Mouse (Mus musculus) midbrain, postnatal 0 days (tissue): ENCODE data around the gene Ift122. TPM values are rescaled to one million over a fixed set of nuclear protein-coding genes. Genes with fewer than 3 reads are reported as not detected.

Source experiments
- ATAC-seq: fragments of 200-750 bp; cut with Nextera tagmentation; 2 replicates; pipeline ENCODE4 v1.8.0; 2017; ENCODE audit warnings: moderate number of reproducible peaks, mild to moderate bottlenecking, moderate TSS enrichment, moderate library complexity; ENCODE audit not compliant: low FRiP score
- DNase-seq: peaks from one replicate; pipeline ENCODE4 v3.0.0-alpha.2; 2015; ENCODE audit warnings: low spot score
- H3K27ac ChIP-seq: fragments of 300-500 bp; sonication (generic); 2 replicates; pipeline ENCODE4 v1.5.1; 2014; ENCODE audit warnings: low read depth, mild to moderate bottlenecking, low read length, mixed read lengths
- H3K27me3 ChIP-seq: fragments of 300-500 bp; sonication (generic); 2 replicates; pipeline ENCODE4 v1.6.1; 2014; ENCODE audit warnings: low read length, control low read depth, mixed read lengths; ENCODE audit not compliant: insufficient read depth
- H3K36me3 ChIP-seq: fragments of 300-500 bp; sonication (generic); 2 replicates; pipeline ENCODE4 v1.6.1; 2014; ENCODE audit warnings: low read length, control low read depth, mixed read lengths; ENCODE audit not compliant: insufficient read depth
- H3K4me1 ChIP-seq: fragments of 300-500 bp; sonication (generic); 2 replicates; pipeline ENCODE4 v1.6.1; 2014; ENCODE audit warnings: mild to moderate bottlenecking, control low read depth, antibody characterized with exemption, low read length, mixed read lengths; ENCODE audit not compliant: insufficient read depth
- H3K4me2 ChIP-seq: fragments of 300-500 bp; sonication (generic); 2 replicates; pipeline ENCODE4 v1.6.1; 2014; ENCODE audit warnings: low read depth, mild to moderate bottlenecking, low read length, mixed read lengths; ENCODE audit not compliant: poor library complexity, severe bottlenecking
- H3K4me3 ChIP-seq: fragments of 300-500 bp; sonication (generic); 2 replicates; pipeline ENCODE4 v1.5.1; 2014; ENCODE audit warnings: low read depth, mild to moderate bottlenecking, low read length, moderate library complexity
- H3K9ac ChIP-seq: fragments of 300-500 bp; sonication (generic); replicated peaks from 2 replicates; pipeline ENCODE4 v1.6.1; 2014; ENCODE audit warnings: mild to moderate bottlenecking, low read length, moderate library complexity, mixed read lengths; ENCODE audit not compliant: poor library complexity, severe bottlenecking
- H3K9me3 ChIP-seq: fragments of 300-500 bp; sonication (generic); 2 replicates; pipeline ENCODE4 v1.6.1; 2016; ENCODE audit warnings: low read length, control low read depth
- CTCF ChIP-seq: IDR thresholded peaks from 2 replicates; pipeline ENCODE4 v1.5.1; 2016; ENCODE audit warnings: antibody characterized with exemption, mild to moderate bottlenecking
- WGBS: fragments of 180-500 bp; shearing (Covaris S2); extraction: QIAGEN DNeasy Blood & Tissue Kit; methylation state at CpG from one replicate; pipeline ENCODE4 v1.1.7; 2014; 5-methylcytosine and 5-hydroxymethylcytosine counted together
- polyA plus RNA-seq: library from polyadenylated mRNA; unstranded; fragments of >200 nt; fragmentation: Nextera tagmentation; extraction: Ambion mirVana; gene quantifications from 2 replicates; pipeline ENCODE4 v1.2.1, GENCODE M21; 2015
- total RNA-seq: library from RNA; depleted of rRNA; stranded (reverse); fragments of >200 nt; gene quantifications from 2 replicates; pipeline ENCODE4 v1.2.3, GENCODE M21; 2014

Gene Ift122
- total and polyA plus RNA-seq, 2 experiments from 2014 or later, result 24.3 to 31.7 TPM

DNA sequence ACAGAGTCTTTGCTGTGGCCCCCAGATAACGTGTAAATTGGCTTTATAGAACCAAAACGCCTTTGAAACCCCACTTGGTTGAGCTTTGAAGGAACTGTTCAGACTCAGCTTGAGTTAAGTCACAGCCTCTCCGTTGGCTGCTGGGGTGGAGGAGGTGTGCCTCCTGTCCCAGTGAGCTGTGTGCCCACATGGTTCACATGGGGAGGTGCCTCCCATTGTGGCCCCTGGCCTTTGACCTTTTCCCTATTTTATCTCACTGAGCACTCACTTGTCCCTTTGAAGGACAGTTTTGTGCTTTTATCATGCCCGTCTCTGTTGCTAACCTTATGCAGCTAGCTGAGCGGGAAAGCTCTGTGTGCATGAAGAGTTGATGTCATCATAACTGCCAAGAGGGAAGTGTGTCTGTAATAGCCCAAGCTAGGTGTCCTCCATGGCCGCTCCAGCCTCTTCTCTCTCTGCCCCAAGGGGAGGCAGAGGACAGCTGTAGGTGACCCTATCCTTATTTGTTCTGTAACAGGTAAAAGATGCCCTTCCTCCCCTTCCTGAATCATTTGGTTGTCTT lies 55.2 kb downstream of the Ift122 start:
- H3K27ac ChIP-seq, result no peak overlapping the region
- H3K9me3 ChIP-seq, result no peaks in the 10 kb centered on the region
- no peak for TF ChIP-seq CTCF
- WGBS, result 39% methylated on average over 6 of the region's 6 CpGs
- H3K27me3 ChIP-seq, result no peaks in the 10 kb centered on the region
- H3K4me3 ChIP-seq, result no peak overlapping the region
- peaks cover 37% of the 10 kb centered on the region for H3K36me3 ChIP-seq
- ATAC-seq (no peak), DNase-seq (no peak)
- no peak overlapping the region for H3K4me2 ChIP-seq
- no peaks in the 10 kb centered on the region for H3K4me1 ChIP-seq
- H3K9ac ChIP-seq, result no peak overlapping the region

DNA sequence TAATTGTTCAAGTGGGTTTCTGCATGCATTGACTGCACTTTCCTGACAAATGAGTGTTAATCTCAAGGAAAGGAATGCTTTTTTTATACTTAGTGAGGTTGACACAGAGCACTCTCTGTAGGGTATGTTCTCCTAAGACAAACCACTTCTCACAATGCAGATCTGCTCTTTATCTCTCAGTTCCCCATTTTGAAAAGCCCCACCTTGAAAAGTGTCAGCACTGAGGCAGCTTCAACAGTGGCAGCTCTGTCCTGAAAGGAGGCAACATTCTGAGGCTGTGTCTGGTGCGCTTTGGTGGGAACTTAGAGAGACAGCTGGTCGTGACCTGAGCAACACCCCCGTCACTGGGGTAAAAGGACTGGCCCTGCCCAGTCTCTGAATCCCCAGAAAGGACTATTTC lies 55.8 kb downstream of the Ift122 start:
- Histone ChIP-seq H3K9me3 (no peaks in the 10 kb centered on the region), H3K4me2 (no peak overlapping the region), H3K9ac (no peak overlapping the region), H3K4me1 (peaks cover 3% of the 10 kb centered on the region; the same call in 1 of the 2 replicates), H3K27ac (no peak overlapping the region), H3K27me3 (no peaks in the 10 kb centered on the region), H3K36me3 (peaks cover 34% of the 10 kb centered on the region), H3K4me3 (no peak overlapping the region)
- WGBS, result 74% methylated on average over 3 of the region's 3 CpGs
- no peak for DNase-seq
- ATAC-seq, result no peak
- TF ChIP-seq CTCF, result no peak

DNA sequence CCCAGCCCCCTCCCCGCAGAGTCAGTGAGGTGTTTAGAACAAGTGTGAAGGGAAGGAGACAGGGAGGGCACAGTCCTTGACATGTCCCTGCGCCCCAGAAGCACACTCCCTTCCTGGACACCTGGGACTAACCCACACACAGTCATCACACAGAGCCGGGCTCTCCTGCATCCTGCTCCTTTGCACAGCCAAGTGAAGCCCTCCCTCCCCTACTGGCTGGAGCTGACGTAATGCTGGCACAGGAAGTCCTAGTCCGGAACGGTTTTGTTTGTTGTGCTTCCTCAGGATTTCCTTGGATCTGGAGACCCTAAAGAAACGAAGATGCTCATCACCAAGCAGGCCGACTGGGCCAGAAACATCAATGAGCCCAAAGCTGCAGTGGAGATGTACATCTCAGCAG lies 56.7 kb downstream of the Ift122 start:
- Histone ChIP-seq H3K27ac (0 out of 2 replicates have a peak overlapping the region, but pooled peaks have one; percentile 26), H3K36me3 (peaks cover 32% of the 10 kb centered on the region), H3K4me2 (no peak overlapping the region), H3K9ac (no peak overlapping the region), H3K27me3 (no peaks in the 10 kb centered on the region), H3K9me3 (no peaks in the 10 kb centered on the region), H3K4me3 (no peak overlapping the region), H3K4me1 (peaks cover 4% of the 10 kb centered on the region; the same call in 1 of the 2 replicates)
- ATAC-seq (no peak), DNase-seq (no peak)
- TF ChIP-seq CTCF, result no peak
- WGBS, result 67% methylated on average over 8 of the region's 8 CpGs

DNA sequence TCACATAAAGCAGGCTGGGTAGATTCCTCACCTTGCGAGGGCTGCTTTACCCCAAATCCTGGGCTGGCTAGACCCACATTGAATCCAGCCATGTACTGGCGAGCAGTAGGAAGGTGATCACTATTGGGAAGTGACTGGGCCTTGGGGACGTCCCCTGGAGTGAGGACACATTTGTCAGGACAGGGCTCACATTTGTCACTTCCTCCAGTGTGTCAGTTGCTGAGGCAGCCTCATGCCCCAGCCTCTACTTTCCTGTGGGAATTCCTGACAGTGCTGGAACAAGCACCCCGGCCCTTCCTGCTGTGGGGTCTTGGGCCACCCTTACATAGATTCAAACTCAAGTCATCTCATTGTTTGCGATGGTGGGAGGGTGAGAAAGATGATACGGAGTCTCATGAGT lies 58.5 kb downstream of the Ift122 start:
- H3K27me3 ChIP-seq, result no peaks in the 10 kb centered on the region
- H3K4me1 ChIP-seq, result peaks cover 4% of the 10 kb centered on the region; the same call in 1 of the 2 replicates
- peaks cover 24% of the 10 kb centered on the region for H3K36me3 ChIP-seq
- ATAC-seq (no peak), DNase-seq (no peak)
- no peak overlapping the region for H3K9ac ChIP-seq
- no peak overlapping the region for H3K4me3 ChIP-seq
- H3K4me2 ChIP-seq, result no peak overlapping the region
- WGBS, result 84% methylated on average over 6 of the region's 6 CpGs
- no peaks in the 10 kb centered on the region for H3K9me3 ChIP-seq
- no peak overlapping the region for H3K27ac ChIP-seq
- no peak for TF ChIP-seq CTCF

DNA sequence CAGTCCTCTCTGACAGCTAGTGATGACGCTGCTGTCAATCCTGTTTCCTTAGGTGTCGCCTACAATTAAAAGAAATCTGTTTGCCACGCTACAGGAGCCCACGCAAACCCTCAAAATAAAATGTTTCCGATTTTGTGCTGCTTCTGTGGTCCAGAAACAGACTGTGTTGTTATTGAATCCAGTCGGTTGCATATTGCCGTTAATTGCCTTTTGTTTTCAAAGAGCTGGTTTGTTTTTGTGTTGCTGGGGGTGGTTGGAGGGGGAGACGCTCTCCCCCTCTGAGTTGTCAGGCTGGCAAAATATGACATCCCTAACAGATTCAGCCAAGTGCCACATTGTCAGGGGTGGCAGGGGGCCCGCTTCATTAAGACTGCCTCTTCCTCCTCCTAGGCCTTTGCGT lies 60.2 kb downstream of the Ift122 start:
- no peak overlapping the region for H3K4me3 ChIP-seq
- H3K9me3 ChIP-seq, result no peaks in the 10 kb centered on the region
- H3K27ac ChIP-seq, result no peak overlapping the region
- H3K9ac ChIP-seq, result no peak overlapping the region
- peaks cover 23% of the 10 kb centered on the region for H3K36me3 ChIP-seq
- H3K4me1 ChIP-seq, result peaks cover 4% of the 10 kb centered on the region; the same call in 1 of the 2 replicates
- H3K27me3 ChIP-seq, result no peaks in the 10 kb centered on the region
- no peak for TF ChIP-seq CTCF
- ATAC-seq (no peak), DNase-seq (no peak)
- H3K4me2 ChIP-seq, result no peak overlapping the region
- WGBS, result 87% methylated on average over 10 of the region's 10 CpGs

DNA sequence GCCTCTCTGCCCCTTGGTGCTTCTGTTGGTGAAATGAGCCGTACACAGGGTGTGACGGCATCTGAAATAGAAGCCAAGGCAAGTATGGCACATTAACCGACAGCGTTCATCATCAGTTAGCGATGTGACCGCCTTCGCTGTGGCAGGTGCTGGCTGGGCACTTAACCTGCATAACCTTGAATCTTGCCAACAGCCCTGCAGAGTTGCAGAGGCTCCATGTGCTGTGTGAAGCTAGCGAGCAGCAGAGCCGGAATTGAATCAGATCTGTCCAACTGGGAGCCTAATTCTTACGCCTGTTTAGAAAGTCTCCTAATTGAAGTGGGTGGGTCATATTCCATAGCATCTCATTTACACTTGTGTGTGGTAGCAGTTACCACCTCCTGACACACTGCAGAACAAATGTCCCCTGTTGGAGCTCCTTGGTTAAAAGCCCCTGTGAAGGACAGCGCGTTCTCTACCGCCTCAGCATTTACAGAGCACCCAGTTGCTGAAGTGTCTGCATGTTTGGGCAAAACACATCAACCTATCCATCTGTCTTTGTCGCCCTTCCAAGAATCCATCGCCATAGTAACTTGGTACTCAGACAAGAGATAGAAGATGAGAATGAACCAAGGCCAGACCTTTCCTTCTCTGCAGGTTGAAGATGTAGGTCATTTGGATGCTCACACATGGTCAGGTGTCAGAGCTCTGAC lies 61.4 kb downstream of the Ift122 start:
- Histone ChIP-seq H3K4me3 (no peak overlapping the region), H3K9ac (no peak overlapping the region), H3K27me3 (no peaks in the 10 kb centered on the region), H3K4me1 (peaks cover 4% of the 10 kb centered on the region; the same call in 1 of the 2 replicates), H3K9me3 (no peaks in the 10 kb centered on the region), H3K36me3 (peaks cover 23% of the 10 kb centered on the region), H3K4me2 (no peak overlapping the region), H3K27ac (0 out of 2 replicates have a peak overlapping the region, but pooled peaks have one; percentile 12)
- peak; percentile 71 for DNase-seq
- 89% methylated on average over 15 of the region's 15 CpGs for WGBS
- ATAC-seq, result no peak
- TF ChIP-seq CTCF, result no peak
